Mouse (Mus musculus): ENCODE results near the gene Col13a1. TPM values are rescaled to one million over a fixed set of nuclear protein-coding genes. Genes with fewer than 3 reads are reported as not detected.

Gene Col13a1
- polyA plus RNA-seq, 1 experiment from 2014 or later, result 6.0 TPM

GRCm38 (mm10) chr10:61928725-61929651, 49.9 kb downstream of the Col13a1 start:
- H3K4me1 ChIP-seq (replicated peaks; ENCODE audit: control insufficient read depth, insufficient read depth, low read length), result peaks cover 26% of the 10 kb centered on the region
- H3K4me3 ChIP-seq (ENCODE audit: low read depth, low read length), result no peak overlapping the region
- peak overlapping the region; percentile 31 for H3K4me2 ChIP-seq (ENCODE audit: low read length)
- H3K27me3 ChIP-seq (replicated peaks; ENCODE audit: control insufficient read depth, insufficient read depth, low read length), result no peaks in the 10 kb centered on the region
- ATAC-seq (replicated peaks; ENCODE audit: low FRiP score, low TSS enrichment, low read depth) (peak; percentile 59), DNase-seq (ENCODE audit: low spot score) (peak; percentile 66)
- H3K9me3 ChIP-seq (ENCODE audit: control insufficient read depth, low read length), result no peaks in the 10 kb centered on the region
- H3K9ac ChIP-seq (ENCODE audit: low read length), result 0 out of 2 replicates have a peak overlapping the region, but pooled peaks have one; percentile 13
- 10% methylated on average over 24 of the region's 24 CpGs for WGBS
- H3K27ac ChIP-seq (ENCODE audit: low read depth), result peak overlapping the region; percentile 74
- no peaks in the 10 kb centered on the region for H3K36me3 ChIP-seq (ENCODE audit: control insufficient read depth, insufficient read depth, low read length)

- H3K9me3 ChIP-seq (ENCODE audit: control insufficient read depth, low read length), result no peaks in the 10 kb centered on the region
- H3K9ac ChIP-seq (ENCODE audit: low read length), result no peak overlapping the region
- H3K27ac ChIP-seq (ENCODE audit: low read depth), result no peak overlapping the region
- no peak overlapping the region for H3K4me2 ChIP-seq (ENCODE audit: low read length)
- no peak overlapping the region for H3K4me3 ChIP-seq (ENCODE audit: low read depth, low read length)
- H3K4me1 ChIP-seq (replicated peaks; ENCODE audit: control insufficient read depth, insufficient read depth, low read length), result peaks cover 40% of the 10 kb centered on the region
- no peaks in the 10 kb centered on the region for H3K27me3 ChIP-seq (replicated peaks; ENCODE audit: control insufficient read depth, insufficient read depth, low read length)
- ATAC-seq (replicated peaks; ENCODE audit: low FRiP score, low TSS enrichment, low read depth), result no peak
- DNase-seq (ENCODE audit: low spot score), result no peak
- H3K36me3 ChIP-seq (ENCODE audit: control insufficient read depth, insufficient read depth, low read length), result no peaks in the 10 kb centered on the region
These were observed 53.2 kb downstream of the Col13a1 start for GRCm38 (mm10) chr10:61925691-61926090.

GRCm38 (mm10) chr10:61920655-61921365, 58.1 kb downstream of the Col13a1 start:
- Histone ChIP-seq H3K4me2 (ENCODE audit: low read length) (peak overlapping the region; percentile 32), H3K9me3 (ENCODE audit: control insufficient read depth, low read length) (no peaks in the 10 kb centered on the region), H3K27me3 (replicated peaks; ENCODE audit: control insufficient read depth, insufficient read depth, low read length) (no peaks in the 10 kb centered on the region), H3K36me3 (ENCODE audit: control insufficient read depth, insufficient read depth, low read length) (no peaks in the 10 kb centered on the region), H3K27ac (ENCODE audit: low read depth) (peak overlapping the region; percentile 80), H3K4me3 (ENCODE audit: low read depth, low read length) (no peak overlapping the region), H3K9ac (ENCODE audit: low read length) (no peak overlapping the region), H3K4me1 (replicated peaks; ENCODE audit: control insufficient read depth, insufficient read depth, low read length) (peaks cover 29% of the 10 kb centered on the region)
- WGBS, result 23% methylated on average over 11 of the region's 11 CpGs
- ATAC-seq (replicated peaks; ENCODE audit: low FRiP score, low TSS enrichment, low read depth), result peak; percentile 58
- DNase-seq (ENCODE audit: low spot score), result peak; percentile 72

- H3K4me3 ChIP-seq (ENCODE audit: low read depth, low read length), result no peak overlapping the region
- peaks cover 29% of the 10 kb centered on the region for H3K4me1 ChIP-seq (replicated peaks; ENCODE audit: control insufficient read depth, insufficient read depth, low read length)
- 16% methylated on average over 13 of the region's 13 CpGs for WGBS
- H3K27ac ChIP-seq (ENCODE audit: low read depth), result peak overlapping the region; percentile 80
- DNase-seq (ENCODE audit: low spot score), result peak; percentile 69
- H3K9me3 ChIP-seq (ENCODE audit: control insufficient read depth, low read length), result peaks cover 5% of the 10 kb centered on the region
- peak overlapping the region; percentile 32 for H3K4me2 ChIP-seq (ENCODE audit: low read length)
- H3K36me3 ChIP-seq (ENCODE audit: control insufficient read depth, insufficient read depth, low read length), result no peaks in the 10 kb centered on the region
- no peaks in the 10 kb centered on the region for H3K27me3 ChIP-seq (replicated peaks; ENCODE audit: control insufficient read depth, insufficient read depth, low read length)
- peak; percentile 72 for ATAC-seq (replicated peaks; ENCODE audit: low FRiP score, low TSS enrichment, low read depth)
- H3K9ac ChIP-seq (ENCODE audit: low read length), result no peak overlapping the region
These were observed 58.8 kb downstream of the Col13a1 start for GRCm38 (mm10) chr10:61919924-61920654.

- Histone ChIP-seq H3K9me3 (ENCODE audit: control insufficient read depth, low read length) (peaks cover 9% of the 10 kb centered on the region), H3K4me2 (ENCODE audit: low read length) (peak overlapping the region; percentile 32; the same call in 1 of the 2 replicates), H3K27me3 (replicated peaks; ENCODE audit: control insufficient read depth, insufficient read depth, low read length) (no peaks in the 10 kb centered on the region), H3K4me1 (replicated peaks; ENCODE audit: control insufficient read depth, insufficient read depth, low read length) (peaks cover 29% of the 10 kb centered on the region), H3K9ac (ENCODE audit: low read length) (no peak overlapping the region), H3K4me3 (ENCODE audit: low read depth, low read length) (no peak overlapping the region), H3K27ac (ENCODE audit: low read depth) (peak overlapping the region; percentile 80), H3K36me3 (ENCODE audit: control insufficient read depth, insufficient read depth, low read length) (no peaks in the 10 kb centered on the region)
- WGBS, result 76% methylated on average over 4 of the region's 4 CpGs
- DNase-seq (ENCODE audit: low spot score) (no peak), ATAC-seq (replicated peaks; ENCODE audit: low FRiP score, low TSS enrichment, low read depth) (no peak)
These were observed 59.4 kb downstream of the Col13a1 start for GRCm38 (mm10) chr10:61919496-61919895.

- no peak for ATAC-seq (replicated peaks; ENCODE audit: low FRiP score, low TSS enrichment, low read depth)
- Histone ChIP-seq H3K27ac (ENCODE audit: low read depth) (no peak overlapping the region), H3K27me3 (replicated peaks; ENCODE audit: control insufficient read depth, insufficient read depth, low read length) (no peaks in the 10 kb centered on the region), H3K4me1 (replicated peaks; ENCODE audit: control insufficient read depth, insufficient read depth, low read length) (peaks cover 26% of the 10 kb centered on the region), H3K9ac (ENCODE audit: low read length) (no peak overlapping the region), H3K4me3 (ENCODE audit: low read depth, low read length) (no peak overlapping the region), H3K36me3 (ENCODE audit: control insufficient read depth, insufficient read depth, low read length) (no peaks in the 10 kb centered on the region), H3K9me3 (ENCODE audit: control insufficient read depth, low read length) (peaks cover 9% of the 10 kb centered on the region), H3K4me2 (ENCODE audit: low read length) (no peak overlapping the region)
- 95% methylated on average over 12 of the region's 12 CpGs for WGBS
- no peak for DNase-seq (ENCODE audit: low spot score)
These were observed 61.8 kb downstream of the Col13a1 start for GRCm38 (mm10) chr10:61917066-61917465.

- no peak overlapping the region for H3K9ac ChIP-seq (ENCODE audit: low read length)
- H3K4me1 ChIP-seq (replicated peaks; ENCODE audit: control insufficient read depth, insufficient read depth, low read length), result no peaks in the 10 kb centered on the region
- H3K4me3 ChIP-seq (ENCODE audit: low read depth, low read length), result no peak overlapping the region
- no peak overlapping the region for H3K27ac ChIP-seq (ENCODE audit: low read depth)
- H3K4me2 ChIP-seq (ENCODE audit: low read length), result no peak overlapping the region
- DNase-seq (ENCODE audit: low spot score), result no peak
- 59% methylated on average over 4 of the region's 4 CpGs for WGBS
- no peaks in the 10 kb centered on the region for H3K36me3 ChIP-seq (ENCODE audit: control insufficient read depth, insufficient read depth, low read length)
- peaks cover 13% of the 10 kb centered on the region for H3K9me3 ChIP-seq (ENCODE audit: control insufficient read depth, low read length)
- ATAC-seq (replicated peaks; ENCODE audit: low FRiP score, low TSS enrichment, low read depth), result no peak
- no peaks in the 10 kb centered on the region for H3K27me3 ChIP-seq (replicated peaks; ENCODE audit: control insufficient read depth, insufficient read depth, low read length)
These were observed 67.1 kb downstream of the Col13a1 start for GRCm38 (mm10) chr10:61911770-61912169.

GRCm38 (mm10) chr10:61909004-61909403, 69.9 kb downstream of the Col13a1 start:
- 66% methylated on average over 3 of the region's 3 CpGs for WGBS
- H3K9me3 ChIP-seq (ENCODE audit: control insufficient read depth, low read length), result 0 out of 2 replicates have a peak, but pooled peaks cover 3% of the 10 kb centered on the region
- DNase-seq (ENCODE audit: low spot score) (no peak), ATAC-seq (replicated peaks; ENCODE audit: low FRiP score, low TSS enrichment, low read depth) (no peak)
- no peak overlapping the region for H3K4me3 ChIP-seq (ENCODE audit: low read depth, low read length)
- peaks cover 19% of the 10 kb centered on the region for H3K4me1 ChIP-seq (replicated peaks; ENCODE audit: control insufficient read depth, insufficient read depth, low read length)
- H3K4me2 ChIP-seq (ENCODE audit: low read length), result no peak overlapping the region
- no peak overlapping the region for H3K9ac ChIP-seq (ENCODE audit: low read length)
- H3K27me3 ChIP-seq (replicated peaks; ENCODE audit: control insufficient read depth, insufficient read depth, low read length), result no peaks in the 10 kb centered on the region
- no peak overlapping the region for H3K27ac ChIP-seq (ENCODE audit: low read depth)
- H3K36me3 ChIP-seq (ENCODE audit: control insufficient read depth, insufficient read depth, low read length), result no peaks in the 10 kb centered on the region

Measured in intestine, embryonic 14.5 days (tissue).